Mouse (Mus musculus): ENCODE results near the gene Vps53.

GRCm38 (mm10) chr11:76040106-76040505 is 139.3 kb downstream of the Vps53 start:
- TF ChIP-seq CTCF (IDR thresholded peaks at IDR 0.05; ENCODE audit: borderline replicate concordance, extremely low read depth, insufficient read depth, insufficient read length), result no peak
- TF ChIP-seq POLR2A (IDR thresholded peaks at IDR 0.05; ENCODE audit: borderline replicate concordance, extremely low read depth, insufficient read depth, insufficient read length, poor library complexity, severe bottlenecking), result no peak

All from brain, embryonic 14.5 days (tissue).